Mouse (Mus musculus): ENCODE data around the gene Fkbp1b.
"Not testable (repeated sequence)": the region's sequence is repeated elsewhere in the genome, so short reads cannot be mapped to it uniquely, and the experiment has no call there.

Fkbp1b gene

GRCm38 (mm10) chr12:4841392-4841887 is at the start of gene Fkbp1b:
Gene Fkbp1b, minus strand, starts transcription at chr12:4841591.
- in situ Hi-C loops (cut with MboI, MseI): no loop called here

GRCm38 (mm10) chr12:4889891-4890290 is 48.5 kb upstream of the Fkbp1b start:
- in situ Hi-C loops (cut with MboI, MseI): no loop called here

- in situ Hi-C loops (cut with MboI, MseI): no loop called here
These were observed 47.9 kb upstream of the Fkbp1b start for GRCm38 (mm10) chr12:4889251-4889650.

- in situ Hi-C loops (cut with MboI, MseI): no loop called here
These were observed 47.3 kb upstream of the Fkbp1b start for GRCm38 (mm10) chr12:4888739-4889138.

GRCm38 (mm10) chr12:4886581-4886980 is 45.2 kb upstream of the Fkbp1b start:
- in situ Hi-C loops (cut with MboI, MseI): not testable (repeated sequence)

- in situ Hi-C loops (cut with MboI, MseI): no loop called here
These were observed 43.7 kb upstream of the Fkbp1b start for GRCm38 (mm10) chr12:4885062-4885461.

GRCm38 (mm10) chr12:4882086-4882485 is 40.7 kb upstream of the Fkbp1b start:
- in situ Hi-C loops (cut with MboI, MseI): no loop called here

GRCm38 (mm10) chr12:4879048-4879447 is 37.7 kb upstream of the Fkbp1b start:
- in situ Hi-C loops (cut with MboI, MseI): no loop called here

GRCm38 (mm10) chr12:4878296-4878783 is 36.9 kb upstream of the Fkbp1b start:
- in situ Hi-C loops (cut with MboI, MseI): no loop called here

- in situ Hi-C loops (cut with MboI, MseI): no loop called here
These were observed 34.2 kb upstream of the Fkbp1b start for GRCm38 (mm10) chr12:4875623-4876022.

GRCm38 (mm10) chr12:4874161-4874927 is 33.0 kb upstream of the Fkbp1b start, which contains the start of gene Mfsd2b:
Gene Mfsd2b, minus strand, starts transcription at chr12:4874359.
- in situ Hi-C loops (cut with MboI, MseI): no loop called here

GRCm38 (mm10) chr12:4873531-4873930 is 32.1 kb upstream of the Fkbp1b start:
- in situ Hi-C loops (cut with MboI, MseI): no loop called here

GRCm38 (mm10) chr12:4872983-4873477 is 31.6 kb upstream of the Fkbp1b start:
- in situ Hi-C loops (cut with MboI, MseI): no loop called here

GRCm38 (mm10) chr12:4872273-4872672 is 30.9 kb upstream of the Fkbp1b start:
- in situ Hi-C loops (cut with MboI, MseI): no loop called here

- in situ Hi-C loops (cut with MboI, MseI): no loop called here
These were observed 29.9 kb upstream of the Fkbp1b start for GRCm38 (mm10) chr12:4871260-4871659.

- in situ Hi-C loops (cut with MboI, MseI): loop anchor here (5.0 kb wide), 1 partner anchor 93 kb away; no protein-coding TSS in a partner anchor
These were observed 27.5 kb upstream of the Fkbp1b start for GRCm38 (mm10) chr12:4868924-4869323.

GRCm38 (mm10) chr12:4864338-4864690 is 22.9 kb upstream of the Fkbp1b start:
- in situ Hi-C loops (cut with MboI, MseI): no loop called here

GRCm38 (mm10) chr12:4863654-4864337 is 22.4 kb upstream of the Fkbp1b start:
- in situ Hi-C loops (cut with MboI, MseI): no loop called here

- in situ Hi-C loops (cut with MboI, MseI): no loop called here
These were observed 21.3 kb upstream of the Fkbp1b start for GRCm38 (mm10) chr12:4862672-4863071.

GRCm38 (mm10) chr12:4859241-4859914 is 18.0 kb upstream of the Fkbp1b start:
- in situ Hi-C loops (cut with MboI, MseI): no loop called here

- in situ Hi-C loops (cut with MboI, MseI): no loop called here
These were observed 15.4 kb upstream of the Fkbp1b start for GRCm38 (mm10) chr12:4856834-4857233.

GRCm38 (mm10) chr12:4856160-4856559 is 14.8 kb upstream of the Fkbp1b start:
- in situ Hi-C loops (cut with MboI, MseI): no loop called here
